Mouse (Mus musculus) embryonic facial prominence, embryonic 12.5 days (tissue): ENCODE results near the gene Gpr55. TPM values are rescaled to one million over a fixed set of nuclear protein-coding genes. Genes with fewer than 3 reads are reported as not detected.
A peak's percentile ranks its signal among the peaks of the same experiment; 100 is the strongest.

Experiments
- ATAC-seq: fragments of 200-750 bp; cut with Nextera tagmentation; 2 replicates; pipeline ENCODE4 v1.8.0; 2017; ENCODE audit not compliant: insufficient number of reproducible peaks, insufficient read depth, low FRiP score, low TSS enrichment
- H3K27ac ChIP-seq: fragments of 300-500 bp; sonication (generic); 2 replicates; pipeline ENCODE4 v1.5.1; 2016; ENCODE audit warnings: mild to moderate bottlenecking
- H3K27me3 ChIP-seq: fragments of 300-500 bp; sonication (generic); 2 replicates; pipeline ENCODE4 v1.6.1; 2016; ENCODE audit warnings: mild to moderate bottlenecking, moderate library complexity
- H3K36me3 ChIP-seq: fragments of 300-500 bp; sonication (generic); 2 replicates; pipeline ENCODE4 v1.6.1; 2016; ENCODE audit warnings: mild to moderate bottlenecking
- H3K4me1 ChIP-seq: fragments of 300-500 bp; sonication (generic); 2 replicates; pipeline ENCODE4 v1.6.1; 2016
- H3K4me2 ChIP-seq: fragments of 300-500 bp; sonication (generic); replicated peaks from 2 replicates; pipeline ENCODE4 v1.6.1; 2016; ENCODE audit warnings: mild to moderate bottlenecking, moderate library complexity
- H3K4me3 ChIP-seq: fragments of 300-500 bp; sonication (generic); 2 replicates; pipeline ENCODE4 v1.5.1; 2016; ENCODE audit warnings: mild to moderate bottlenecking
- H3K9ac ChIP-seq: fragments of 300-500 bp; sonication (generic); 2 replicates; pipeline ENCODE4 v1.6.1; 2016; ENCODE audit warnings: mild to moderate bottlenecking, moderate library complexity
- H3K9me3 ChIP-seq: fragments of 300-500 bp; sonication (generic); 2 replicates; pipeline ENCODE4 v1.6.1; 2016; ENCODE audit warnings: mild to moderate bottlenecking, moderate library complexity
- WGBS: fragments of 180-500 bp; shearing (Covaris S2); methylation state at CpG from one replicate; pipeline ENCODE4 v1.1.7; 2016; 5-methylcytosine and 5-hydroxymethylcytosine counted together
- polyA plus RNA-seq: library from polyadenylated mRNA; unstranded; fragments of >200 nt; fragmentation: Nextera tagmentation; extraction: Ambion mirVana; gene quantifications from 2 replicates; pipeline ENCODE4 v1.2.1, GENCODE M21; 2016

Gene Gpr55
- polyA plus RNA-seq, 1 experiment from 2014 or later, result 0.08 TPM

DNA sequence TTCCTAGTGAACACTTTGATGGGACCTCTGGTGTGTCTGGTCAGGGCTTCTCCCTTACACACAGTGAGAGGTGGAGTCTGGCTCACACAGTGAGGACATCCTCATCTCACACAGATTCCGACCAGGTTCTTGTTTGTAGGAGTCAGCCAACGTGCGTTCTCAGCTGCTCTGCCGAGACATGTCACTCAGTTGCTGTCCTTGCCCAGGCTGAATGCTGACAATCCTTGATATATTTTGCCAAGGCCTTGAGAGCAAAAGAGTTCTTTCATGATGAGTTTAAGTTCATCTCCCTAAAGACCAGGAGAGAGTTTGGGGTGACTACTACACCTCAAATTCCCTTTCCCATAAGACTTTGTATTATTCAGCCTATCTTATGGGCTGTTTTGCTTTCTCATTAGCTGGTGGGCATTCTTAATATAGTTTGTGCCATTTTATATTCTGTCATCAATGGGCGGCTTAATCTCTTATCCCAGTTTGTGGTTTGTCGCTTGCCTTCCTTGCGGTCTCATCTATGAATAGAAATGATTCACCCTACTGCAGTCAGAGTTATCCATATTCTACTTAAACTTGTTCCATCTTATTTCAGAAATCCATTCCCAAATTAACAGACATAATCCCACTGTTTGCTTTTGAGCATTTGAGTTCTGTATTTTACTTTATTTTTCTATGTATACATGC is 47.6 kb downstream of the Gpr55 start:
- 89% methylated on average over 7 of the region's 7 CpGs for WGBS
- no peak overlapping the region for H3K27ac ChIP-seq

DNA sequence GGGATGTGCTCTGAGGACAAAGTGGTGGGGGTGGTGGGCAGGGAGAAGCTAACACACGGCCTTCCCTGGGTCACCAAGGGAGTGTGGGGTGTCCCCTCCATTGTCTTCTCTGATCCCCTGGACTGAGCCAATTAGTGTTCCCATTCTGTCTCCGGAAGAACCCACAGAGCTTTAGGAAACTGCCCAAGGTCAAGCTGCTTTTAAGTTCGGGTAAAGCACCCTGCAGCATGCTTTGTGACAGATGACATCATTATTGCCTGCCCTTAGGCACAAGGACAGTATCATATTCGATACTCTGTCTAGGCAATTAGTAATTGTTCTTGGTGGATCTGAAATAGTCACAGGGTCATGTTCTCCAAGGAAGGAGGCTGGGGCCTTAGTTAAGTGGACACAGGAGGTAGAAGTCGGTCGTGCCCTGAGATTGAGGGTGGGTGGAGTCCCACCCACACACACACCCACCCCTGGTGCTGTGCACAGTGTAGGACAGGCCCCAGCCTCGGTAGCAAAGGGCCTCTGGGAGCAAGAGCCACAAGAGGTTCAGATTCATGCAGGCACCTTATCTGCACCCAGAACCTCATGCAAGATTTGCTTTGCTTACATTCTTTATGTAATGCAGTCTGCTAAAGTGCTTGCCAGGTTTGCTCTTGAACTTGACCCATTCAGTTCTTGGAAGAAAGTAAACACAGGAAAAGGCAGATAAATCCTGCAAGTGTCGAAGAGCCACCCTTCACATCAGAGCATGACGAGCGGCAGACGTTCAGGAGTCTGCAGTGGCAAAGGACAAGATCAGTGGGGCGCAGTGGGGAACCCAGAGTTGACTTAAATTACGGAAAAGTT is 51.8 kb downstream of the Gpr55 start:
- H3K4me1 ChIP-seq, result no peaks in the 10 kb centered on the region
- ATAC-seq, result no peak
- H3K27ac ChIP-seq, result no peak overlapping the region
- no peaks in the 10 kb centered on the region for H3K9me3 ChIP-seq
- no peak overlapping the region for H3K4me3 ChIP-seq
- no peaks in the 10 kb centered on the region for H3K27me3 ChIP-seq
- H3K4me2 ChIP-seq, result no peak overlapping the region
- WGBS, result 68% methylated on average over 13 of the region's 13 CpGs
- no peak overlapping the region for H3K9ac ChIP-seq
- H3K36me3 ChIP-seq, result peaks cover 60% of the 10 kb centered on the region

More for the DNA sequence above, 47.6 kb downstream of the Gpr55 start:
- peaks cover 19% of the 10 kb centered on the region for H3K36me3 ChIP-seq
- H3K4me1 ChIP-seq, result peaks cover 6% of the 10 kb centered on the region; the same call in 1 of the 2 replicates
- H3K27me3 ChIP-seq, result no peaks in the 10 kb centered on the region
- H3K9me3 ChIP-seq, result no peaks in the 10 kb centered on the region
- ATAC-seq, result no peak
- no peak overlapping the region for H3K4me2 ChIP-seq
- H3K9ac ChIP-seq, result no peak overlapping the region
- no peak overlapping the region for H3K4me3 ChIP-seq

GRCm38 (mm10) chr1:85906892-85907291 is 53.9 kb downstream of the Gpr55 start:
- peaks cover 6% of the 10 kb centered on the region for H3K4me1 ChIP-seq
- H3K9me3 ChIP-seq, result no peaks in the 10 kb centered on the region
- no peak overlapping the region for H3K9ac ChIP-seq
- no peak overlapping the region for H3K27ac ChIP-seq
- no peaks in the 10 kb centered on the region for H3K27me3 ChIP-seq
- no peak overlapping the region for H3K4me2 ChIP-seq
- ATAC-seq, result no peak; the same call in 1 of the 2 replicates
- no peak overlapping the region for H3K4me3 ChIP-seq
- H3K36me3 ChIP-seq, result peaks cover 72% of the 10 kb centered on the region
- WGBS, result 92% methylated on average over 12 of the region's 12 CpGs

DNA sequence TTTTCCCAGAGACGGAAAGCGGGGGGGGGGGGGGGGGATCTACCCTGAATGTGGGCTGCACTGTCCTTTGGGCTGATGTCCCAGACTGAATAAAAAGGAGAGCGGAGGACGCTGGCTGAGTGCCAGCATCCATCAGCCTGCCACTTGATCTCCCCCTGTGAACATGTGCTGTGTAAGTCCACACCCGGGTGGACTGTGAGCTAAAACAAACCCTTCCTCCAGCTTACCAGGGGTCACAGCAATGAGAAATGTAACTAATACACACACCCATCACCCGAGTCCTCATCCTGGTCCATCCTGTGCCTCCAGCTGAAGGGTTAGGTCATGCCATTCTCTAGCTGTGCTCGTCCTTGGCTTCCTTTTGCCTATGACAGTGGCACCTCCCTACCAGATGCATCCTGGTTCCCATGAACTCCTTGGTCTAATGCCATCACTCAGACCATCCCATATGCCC is 58.7 kb downstream of the Gpr55 start:
- WGBS, result 40% methylated on average over 7 of the region's 7 CpGs
- Histone ChIP-seq H3K9me3 (no peaks in the 10 kb centered on the region), H3K4me1 (peaks cover 48% of the 10 kb centered on the region), H3K9ac (no peak overlapping the region), H3K27me3 (no peaks in the 10 kb centered on the region), H3K36me3 (peaks cover 42% of the 10 kb centered on the region), H3K4me2 (no peak overlapping the region), H3K27ac (no peak overlapping the region), H3K4me3 (no peak overlapping the region)
- peak; percentile 54; the same call in 1 of the 2 replicates for ATAC-seq

GRCm38 (mm10) chr1:85901516-85902107 is 59.2 kb downstream of the Gpr55 start:
- H3K27ac ChIP-seq, result 0 out of 2 replicates have a peak overlapping the region, but pooled peaks have one; percentile 13
- H3K36me3 ChIP-seq, result peaks cover 37% of the 10 kb centered on the region
- peaks cover 54% of the 10 kb centered on the region for H3K4me1 ChIP-seq
- H3K9me3 ChIP-seq, result no peaks in the 10 kb centered on the region
- H3K9ac ChIP-seq, result no peak overlapping the region
- 61% methylated on average over 3 of the region's 3 CpGs for WGBS
- no peaks in the 10 kb centered on the region for H3K27me3 ChIP-seq
- no peak overlapping the region for H3K4me3 ChIP-seq
- peak overlapping the region; percentile 9; the same call in 1 of the 2 replicates for H3K4me2 ChIP-seq
- ATAC-seq, result peak; percentile 2; the same call in 1 of the 2 replicates

DNA sequence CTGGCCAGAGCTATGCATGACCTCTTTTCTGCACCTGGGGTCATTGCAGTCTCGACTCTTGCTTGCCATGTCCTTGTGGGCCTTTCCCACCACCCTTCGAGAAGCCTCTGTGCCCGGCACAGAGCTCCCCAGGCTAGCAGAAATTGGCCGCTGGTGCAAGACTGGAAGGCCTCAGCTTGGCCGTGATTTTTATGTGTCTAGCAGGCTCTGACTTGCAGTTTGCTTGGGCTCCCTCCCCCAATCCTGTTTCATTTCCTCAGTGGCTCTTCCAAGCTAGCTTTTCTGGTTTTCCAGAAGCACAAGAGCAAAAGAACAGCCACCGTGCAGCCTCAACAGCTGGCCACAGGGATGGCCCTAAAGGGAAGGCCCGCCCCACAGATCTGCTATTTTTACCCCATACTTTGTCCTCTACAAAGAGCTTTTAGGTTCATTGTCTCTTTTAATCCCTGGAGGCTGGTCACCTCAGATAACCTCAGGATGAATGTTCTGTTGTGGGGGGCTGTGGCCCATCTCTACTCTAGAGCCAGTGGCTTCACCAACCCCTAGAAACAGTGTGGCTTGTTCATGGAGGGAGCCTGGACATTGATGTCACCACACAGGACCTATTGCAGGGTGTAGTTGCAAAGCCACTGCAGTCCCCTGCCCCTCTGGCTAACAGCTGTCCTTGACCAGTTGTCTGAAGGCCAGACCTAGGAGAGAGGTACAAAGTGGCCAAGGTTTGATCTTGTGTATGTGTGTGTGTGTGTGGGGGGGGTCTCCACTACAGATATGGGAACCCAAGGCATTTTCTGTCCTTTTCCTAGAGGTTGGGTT is 60.1 kb downstream of the Gpr55 start:
- ATAC-seq, result no peak
- Histone ChIP-seq H3K4me2 (no peak overlapping the region), H3K4me1 (peaks cover 62% of the 10 kb centered on the region), H3K9me3 (no peaks in the 10 kb centered on the region), H3K27me3 (no peaks in the 10 kb centered on the region), H3K4me3 (no peak overlapping the region), H3K27ac (peak overlapping the region; percentile 31; the same call in 1 of the 2 replicates), H3K36me3 (peaks cover 28% of the 10 kb centered on the region), H3K9ac (no peak overlapping the region)
- WGBS, result 72% methylated on average over 7 of the region's 7 CpGs

DNA sequence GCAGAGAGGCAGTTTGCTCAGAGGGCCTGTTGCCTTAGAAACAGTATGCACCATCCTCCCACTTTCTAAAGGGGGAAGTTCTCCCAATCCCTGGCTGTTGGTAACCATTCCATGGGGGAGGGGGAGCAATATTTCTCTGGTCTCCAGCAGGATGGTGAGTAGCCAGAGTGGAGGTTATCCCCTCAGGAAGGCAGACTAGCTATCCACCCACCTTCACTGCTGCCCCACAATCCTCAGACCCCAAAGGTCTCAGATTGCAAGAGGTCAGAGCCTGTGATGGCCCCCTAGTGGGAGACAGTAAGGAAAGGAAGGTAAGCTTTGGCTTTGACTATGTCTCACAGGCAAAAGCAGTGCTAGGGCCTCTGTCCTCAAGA is 61.4 kb downstream of the Gpr55 start:
- H3K4me3 ChIP-seq, result no peak overlapping the region
- no peak overlapping the region for H3K4me2 ChIP-seq
- H3K27ac ChIP-seq, result no peak overlapping the region
- no peak overlapping the region for H3K9ac ChIP-seq
- no peaks in the 10 kb centered on the region for H3K9me3 ChIP-seq
- no peak for ATAC-seq
- peaks cover 16% of the 10 kb centered on the region for H3K36me3 ChIP-seq
- H3K27me3 ChIP-seq, result no peaks in the 10 kb centered on the region
- H3K4me1 ChIP-seq, result peaks cover 64% of the 10 kb centered on the region

DNA sequence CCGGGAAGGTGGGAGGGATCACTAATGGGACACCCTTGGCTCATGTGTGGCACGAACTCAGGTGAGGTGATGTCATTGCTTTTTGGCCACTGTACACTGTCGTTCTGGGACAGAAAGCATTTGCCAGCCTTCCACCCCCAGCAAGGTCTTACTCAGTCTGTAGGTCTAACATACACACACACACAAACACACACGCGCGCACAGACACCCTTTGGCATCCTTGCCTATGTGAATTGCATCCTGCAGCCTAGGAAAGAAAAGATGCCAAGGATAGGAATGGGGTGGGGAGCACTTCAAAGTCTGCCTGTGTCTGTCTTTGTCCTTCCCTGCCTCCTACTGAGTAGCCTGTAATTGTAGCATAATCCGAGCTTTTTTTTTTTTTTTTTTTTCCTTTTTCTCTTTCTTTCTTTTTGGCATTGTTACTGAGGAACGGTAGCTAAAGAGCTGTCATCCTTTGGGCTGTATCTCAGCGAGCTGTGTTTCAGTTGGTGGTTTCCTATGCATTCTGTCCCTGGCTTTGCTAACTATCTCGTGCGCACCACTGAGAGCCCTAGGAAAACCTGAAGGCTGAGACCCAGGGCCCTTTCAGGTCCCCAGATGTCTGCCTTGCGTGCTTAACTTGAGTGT is 61.9 kb downstream of the Gpr55 start:
- Histone ChIP-seq H3K9ac (no peak overlapping the region), H3K27me3 (no peaks in the 10 kb centered on the region), H3K4me1 (peaks cover 64% of the 10 kb centered on the region), H3K36me3 (peaks cover 12% of the 10 kb centered on the region), H3K4me2 (peak overlapping the region; percentile 82), H3K9me3 (no peaks in the 10 kb centered on the region), H3K27ac (peak overlapping the region; percentile 72), H3K4me3 (0 out of 2 replicates have a peak overlapping the region, but pooled peaks have one; percentile 4)
- ATAC-seq, result no peak
- 34% methylated on average over 12 of the region's 12 CpGs for WGBS

GRCm38 (mm10) chr1:85897901-85898760 is 62.7 kb downstream of the Gpr55 start:
- H3K9me3 ChIP-seq, result no peaks in the 10 kb centered on the region
- H3K4me3 ChIP-seq, result 0 out of 2 replicates have a peak overlapping the region, but pooled peaks have one; percentile 4
- WGBS, result 12% methylated on average over 8 of the region's 8 CpGs
- H3K9ac ChIP-seq, result no peak overlapping the region
- peaks cover 64% of the 10 kb centered on the region for H3K4me1 ChIP-seq
- no peaks in the 10 kb centered on the region for H3K27me3 ChIP-seq
- H3K36me3 ChIP-seq, result peaks cover 4% of the 10 kb centered on the region
- ATAC-seq, result no peak
- peak overlapping the region; percentile 82 for H3K4me2 ChIP-seq
- peak overlapping the region; percentile 72 for H3K27ac ChIP-seq
